Mouse (Mus musculus): ENCODE data around the gene Slc39a8. TPM values are rescaled to one million over a fixed set of nuclear protein-coding genes. Genes with fewer than 3 reads are reported as not detected.
A peak's percentile ranks its signal among the peaks of the same experiment; 100 is the strongest.

Gene Slc39a8
- polyA plus RNA-seq (2014; fragmentation: Nextera tagmentation; extraction: Ambion mirVana) = 16.0 and 17.8 TPM in 2 replicates

DNA sequence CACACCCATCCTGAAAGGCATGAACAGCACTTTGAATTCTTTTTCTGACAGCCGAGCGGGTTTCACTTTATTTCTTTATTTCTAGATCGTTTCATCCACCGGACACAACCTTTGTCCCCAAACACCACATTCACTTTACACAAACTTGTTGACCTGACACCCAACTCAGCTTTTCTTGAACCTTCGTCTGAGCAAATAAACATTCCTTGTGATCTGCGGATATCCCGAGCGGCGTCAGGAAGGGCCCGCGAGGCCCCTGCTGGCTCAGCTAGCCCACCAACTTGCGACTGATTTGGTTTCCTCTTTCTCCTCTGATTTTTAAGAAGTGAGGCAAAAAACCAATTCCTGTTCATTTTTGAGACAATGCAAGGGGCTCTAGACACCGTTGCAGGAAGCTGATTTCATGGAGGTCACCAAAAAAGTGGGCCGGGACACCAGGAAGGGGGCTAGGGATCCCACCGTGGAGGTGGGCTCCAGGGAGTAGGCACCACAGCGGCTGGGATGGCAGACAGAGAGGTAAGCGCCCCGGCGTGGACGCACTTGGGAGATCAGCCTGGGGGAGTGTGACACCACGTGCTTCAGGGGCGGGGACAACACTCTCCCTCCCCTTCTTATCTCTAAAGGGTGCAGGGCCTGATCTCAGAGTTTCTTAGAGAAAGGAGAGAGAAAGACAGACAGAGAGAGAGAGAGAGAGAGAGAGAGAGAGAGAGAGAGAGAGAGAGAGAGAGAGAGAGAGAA, at the start of gene Slc39a8:
Slc39a8 (plus strand) TSS at position 264 of the 738 bp plus-strand sequence.
- WGBS = 2% methylated on average over 22 of the region's 22 CpGs
- ATAC-seq (ENCODE audit: insufficient number of reproducible peaks, insufficient read depth, low FRiP score, low read depth) = peak; percentile 92
- peaks cover 0 to 13% of the 10 kb centered on the region in 2 experiments; a peak in 3 of 4 replicates for H3K4me1 ChIP-seq (ENCODE audit: control insufficient read depth in 2 of 2, insufficient read depth in 2 of 2, low read length in 2 of 2)

DNA sequence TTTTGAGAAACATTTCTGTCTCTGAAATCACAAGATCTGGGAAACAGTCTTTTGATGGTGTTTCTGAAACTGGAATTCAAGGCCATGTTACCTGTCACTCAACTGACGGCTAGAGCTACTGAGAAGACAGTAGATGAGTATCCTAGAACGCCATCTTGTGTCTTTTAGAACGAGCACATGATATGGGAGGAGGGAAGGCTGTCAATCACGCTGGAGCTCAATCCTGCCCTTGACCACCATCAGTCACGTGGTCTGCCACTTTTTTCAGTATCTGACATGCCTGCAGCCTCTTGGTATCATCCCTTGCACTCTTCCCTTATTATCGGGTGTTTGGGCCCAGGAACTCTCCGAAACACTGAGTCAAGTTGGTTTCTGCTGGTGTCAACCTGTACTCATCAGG, 40.0 kb upstream of the Slc39a8 start:
- 77% methylated on average over 7 of the region's 7 CpGs for WGBS
- no peak overlapping the region for H3K27ac ChIP-seq (replicated peaks in 1 of 2; ENCODE audit: control insufficient read depth in 1 of 2, insufficient read depth in 1 of 2, low read depth in 2 of 2, low read length in 2 of 2)
- no peak overlapping the region for H3K4me3 ChIP-seq (ENCODE audit: control insufficient read depth in 1 of 2, insufficient read depth in 1 of 2, low read depth in 1 of 2, low read length in 2 of 2)
- no peak overlapping the region for H3K9ac ChIP-seq (ENCODE audit: low read length)
- no peaks in the 10 kb centered on the region for H3K27me3 ChIP-seq (ENCODE audit: control insufficient read depth, insufficient read depth, low read length)
- no peaks in the 10 kb centered on the region for H3K9me3 ChIP-seq (ENCODE audit: control insufficient read depth, low read length)
- H3K4me2 ChIP-seq (ENCODE audit: low read length) = no peak overlapping the region
- ATAC-seq (ENCODE audit: insufficient number of reproducible peaks, insufficient read depth, low FRiP score, low read depth) = no peak
- H3K36me3 ChIP-seq (ENCODE audit: control insufficient read depth, insufficient read depth, low read length) = no peaks in the 10 kb centered on the region
- H3K4me1 ChIP-seq (ENCODE audit: control insufficient read depth in 2 of 2, insufficient read depth in 2 of 2, low read length in 2 of 2) = no peaks in the 10 kb centered on the region

More for the DNA sequence above, at the start of gene Slc39a8:
- Histone ChIP-seq H3K27me3 (ENCODE audit: control insufficient read depth, insufficient read depth, low read length) (peaks cover 4% of the 10 kb centered on the region; the same call in 1 of the 2 replicates), H3K27ac (replicated peaks in 1 of 2; ENCODE audit: control insufficient read depth in 1 of 2, insufficient read depth in 1 of 2, low read depth in 2 of 2, low read length in 2 of 2) (peak within 1 kb of the TSS; percentile 68 to 79), H3K4me3 (ENCODE audit: control insufficient read depth in 1 of 2, insufficient read depth in 1 of 2, low read depth in 1 of 2, low read length in 2 of 2) (peak within 1 kb of the TSS; percentile 63 to 87), H3K4me2 (ENCODE audit: low read length) (peak within 1 kb of the TSS; percentile 80), H3K9ac (ENCODE audit: low read length) (peak within 1 kb of the TSS; percentile 73), H3K36me3 (ENCODE audit: control insufficient read depth, insufficient read depth, low read length) (no peaks in the 10 kb centered on the region), H3K9me3 (ENCODE audit: control insufficient read depth, low read length) (no peaks in the 10 kb centered on the region)

DNA sequence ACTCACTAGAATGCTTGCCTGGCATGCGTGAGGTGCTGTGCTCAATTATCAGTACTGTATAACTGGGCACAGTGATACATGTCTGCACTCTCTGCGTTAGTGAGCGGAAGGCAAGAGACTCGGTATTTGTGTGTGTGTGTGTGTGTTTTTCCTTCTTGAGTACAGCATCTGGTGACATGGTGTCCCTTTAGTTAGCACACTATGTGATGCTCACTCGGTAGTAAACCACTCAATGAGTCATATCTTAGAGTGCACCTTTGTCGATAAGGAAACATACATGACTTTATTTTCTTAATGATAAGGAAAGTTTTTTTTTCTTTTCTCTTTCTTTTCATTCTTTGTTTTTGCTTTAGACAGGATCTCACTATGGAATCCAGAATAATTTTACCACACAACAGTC, 29.0 kb upstream of the Slc39a8 start:
- no peaks in the 10 kb centered on the region for H3K4me1 ChIP-seq (ENCODE audit: control insufficient read depth in 2 of 2, insufficient read depth in 2 of 2, low read length in 2 of 2)
- no peak overlapping the region for H3K4me3 ChIP-seq (ENCODE audit: control insufficient read depth in 1 of 2, insufficient read depth in 1 of 2, low read depth in 1 of 2, low read length in 2 of 2)
- no peak for ATAC-seq (ENCODE audit: insufficient number of reproducible peaks, insufficient read depth, low FRiP score, low read depth)
- no peaks in the 10 kb centered on the region for H3K27me3 ChIP-seq (ENCODE audit: control insufficient read depth, insufficient read depth, low read length)
- H3K36me3 ChIP-seq (ENCODE audit: control insufficient read depth, insufficient read depth, low read length) = no peaks in the 10 kb centered on the region
- H3K9ac ChIP-seq (ENCODE audit: low read length) = no peak overlapping the region
- H3K9me3 ChIP-seq (ENCODE audit: control insufficient read depth, low read length) = no peaks in the 10 kb centered on the region
- no peak overlapping the region for H3K4me2 ChIP-seq (ENCODE audit: low read length)
- H3K27ac ChIP-seq (replicated peaks in 1 of 2; ENCODE audit: control insufficient read depth in 1 of 2, insufficient read depth in 1 of 2, low read depth in 2 of 2, low read length in 2 of 2) = no peak overlapping the region
- 71% methylated on average over 6 of the region's 6 CpGs for WGBS

DNA sequence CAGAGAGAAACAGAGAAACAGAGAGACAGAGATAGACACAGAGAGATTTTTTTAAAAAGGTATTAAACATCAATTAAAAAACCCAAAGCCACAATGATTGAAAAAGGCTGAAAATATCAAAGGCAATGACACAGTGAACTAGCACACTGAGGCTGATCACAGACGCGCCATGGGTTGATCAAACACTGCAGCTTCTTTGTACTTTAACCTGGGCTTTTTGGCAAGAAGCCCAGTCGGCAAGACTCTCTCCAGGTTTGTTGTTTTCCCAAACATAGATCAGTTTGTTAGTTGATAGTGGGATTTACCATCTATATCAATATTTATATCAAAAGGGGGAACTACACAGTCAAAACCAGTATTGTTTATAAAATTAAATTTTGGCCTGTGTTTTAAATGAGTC, 26.8 kb upstream of the Slc39a8 start:
- WGBS = 67% methylated on average over 3 of the region's 3 CpGs
- no peak overlapping the region for H3K4me2 ChIP-seq (ENCODE audit: low read length)
- H3K9ac ChIP-seq (ENCODE audit: low read length) = no peak overlapping the region
- no peaks in the 10 kb centered on the region for H3K27me3 ChIP-seq (ENCODE audit: control insufficient read depth, insufficient read depth, low read length)
- H3K4me1 ChIP-seq (ENCODE audit: control insufficient read depth in 2 of 2, insufficient read depth in 2 of 2, low read length in 2 of 2) = no peaks in the 10 kb centered on the region
- H3K4me3 ChIP-seq (ENCODE audit: control insufficient read depth in 1 of 2, insufficient read depth in 1 of 2, low read depth in 1 of 2, low read length in 2 of 2) = no peak overlapping the region
- no peak overlapping the region for H3K27ac ChIP-seq (replicated peaks in 1 of 2; ENCODE audit: control insufficient read depth in 1 of 2, insufficient read depth in 1 of 2, low read depth in 2 of 2, low read length in 2 of 2)
- no peaks in the 10 kb centered on the region for H3K36me3 ChIP-seq (ENCODE audit: control insufficient read depth, insufficient read depth, low read length)
- ATAC-seq (ENCODE audit: insufficient number of reproducible peaks, insufficient read depth, low FRiP score, low read depth) = no peak
- no peaks in the 10 kb centered on the region for H3K9me3 ChIP-seq (ENCODE audit: control insufficient read depth, low read length)

DNA sequence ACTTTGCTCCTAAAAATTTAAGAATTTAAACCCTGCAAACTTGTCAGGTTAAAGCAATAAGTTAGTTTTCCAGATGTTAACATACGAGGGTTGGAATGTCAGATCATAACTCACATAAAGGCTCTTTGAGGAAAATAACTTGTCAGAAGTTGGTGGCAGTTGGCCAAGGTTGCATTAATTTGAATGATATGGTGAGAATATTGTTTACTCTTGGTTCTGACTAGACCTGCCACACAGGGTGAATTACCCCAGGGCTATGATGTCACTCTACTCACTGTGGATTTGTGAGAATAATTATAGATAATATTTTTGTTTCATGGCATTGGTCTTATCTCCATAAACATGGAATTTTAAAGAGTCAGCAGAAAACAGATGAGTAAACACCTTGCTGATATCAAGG, 26.4 kb upstream of the Slc39a8 start:
- Histone ChIP-seq H3K4me1 (ENCODE audit: control insufficient read depth in 2 of 2, insufficient read depth in 2 of 2, low read length in 2 of 2) (no peaks in the 10 kb centered on the region), H3K27me3 (ENCODE audit: control insufficient read depth, insufficient read depth, low read length) (no peaks in the 10 kb centered on the region), H3K4me2 (ENCODE audit: low read length) (no peak overlapping the region), H3K9ac (ENCODE audit: low read length) (no peak overlapping the region), H3K9me3 (ENCODE audit: control insufficient read depth, low read length) (no peaks in the 10 kb centered on the region), H3K36me3 (ENCODE audit: control insufficient read depth, insufficient read depth, low read length) (no peaks in the 10 kb centered on the region), H3K4me3 (ENCODE audit: control insufficient read depth in 1 of 2, insufficient read depth in 1 of 2, low read depth in 1 of 2, low read length in 2 of 2) (no peak overlapping the region), H3K27ac (replicated peaks in 1 of 2; ENCODE audit: control insufficient read depth in 1 of 2, insufficient read depth in 1 of 2, low read depth in 2 of 2, low read length in 2 of 2) (no peak overlapping the region)
- 58% methylated on average over 1 of the region's 1 CpGs for WGBS
- no peak for ATAC-seq (ENCODE audit: insufficient number of reproducible peaks, insufficient read depth, low FRiP score, low read depth)

DNA sequence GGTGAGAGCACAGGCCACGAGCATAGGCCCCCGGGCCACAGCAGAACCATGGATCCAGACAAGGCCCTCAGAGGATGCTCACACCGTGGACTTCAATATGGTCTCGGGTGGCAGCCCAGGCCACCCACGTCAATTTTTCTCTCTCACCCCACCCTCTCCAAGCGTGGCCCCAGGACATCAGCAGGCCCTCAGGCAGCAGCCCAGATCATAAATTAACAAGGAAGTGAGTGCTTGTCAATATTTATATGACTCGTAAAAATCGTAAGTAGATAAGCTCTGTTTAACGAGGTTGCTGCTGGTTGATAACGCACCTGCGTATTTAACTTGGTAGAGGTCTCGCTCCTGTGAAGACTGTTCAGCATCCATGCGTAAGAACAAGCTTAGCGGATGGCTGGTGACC, 10.4 kb upstream of the Slc39a8 start:
- no peak overlapping the region for H3K4me3 ChIP-seq (ENCODE audit: control insufficient read depth in 1 of 2, insufficient read depth in 1 of 2, low read depth in 1 of 2, low read length in 2 of 2)
- no peak overlapping the region for H3K4me2 ChIP-seq (ENCODE audit: low read length)
- WGBS = 87% methylated on average over 14 of the region's 14 CpGs
- H3K9ac ChIP-seq (ENCODE audit: low read length) = no peak overlapping the region
- no peaks in the 10 kb centered on the region for H3K9me3 ChIP-seq (ENCODE audit: control insufficient read depth, low read length)
- ATAC-seq (ENCODE audit: insufficient number of reproducible peaks, insufficient read depth, low FRiP score, low read depth) = no peak
- no peaks in the 10 kb centered on the region for H3K27me3 ChIP-seq (ENCODE audit: control insufficient read depth, insufficient read depth, low read length)
- H3K36me3 ChIP-seq (ENCODE audit: control insufficient read depth, insufficient read depth, low read length) = no peaks in the 10 kb centered on the region
- no peak overlapping the region for H3K27ac ChIP-seq (replicated peaks in 1 of 2; ENCODE audit: control insufficient read depth in 1 of 2, insufficient read depth in 1 of 2, low read depth in 2 of 2, low read length in 2 of 2)
- no peaks in the 10 kb centered on the region for H3K4me1 ChIP-seq (ENCODE audit: control insufficient read depth in 2 of 2, insufficient read depth in 2 of 2, low read length in 2 of 2)

DNA sequence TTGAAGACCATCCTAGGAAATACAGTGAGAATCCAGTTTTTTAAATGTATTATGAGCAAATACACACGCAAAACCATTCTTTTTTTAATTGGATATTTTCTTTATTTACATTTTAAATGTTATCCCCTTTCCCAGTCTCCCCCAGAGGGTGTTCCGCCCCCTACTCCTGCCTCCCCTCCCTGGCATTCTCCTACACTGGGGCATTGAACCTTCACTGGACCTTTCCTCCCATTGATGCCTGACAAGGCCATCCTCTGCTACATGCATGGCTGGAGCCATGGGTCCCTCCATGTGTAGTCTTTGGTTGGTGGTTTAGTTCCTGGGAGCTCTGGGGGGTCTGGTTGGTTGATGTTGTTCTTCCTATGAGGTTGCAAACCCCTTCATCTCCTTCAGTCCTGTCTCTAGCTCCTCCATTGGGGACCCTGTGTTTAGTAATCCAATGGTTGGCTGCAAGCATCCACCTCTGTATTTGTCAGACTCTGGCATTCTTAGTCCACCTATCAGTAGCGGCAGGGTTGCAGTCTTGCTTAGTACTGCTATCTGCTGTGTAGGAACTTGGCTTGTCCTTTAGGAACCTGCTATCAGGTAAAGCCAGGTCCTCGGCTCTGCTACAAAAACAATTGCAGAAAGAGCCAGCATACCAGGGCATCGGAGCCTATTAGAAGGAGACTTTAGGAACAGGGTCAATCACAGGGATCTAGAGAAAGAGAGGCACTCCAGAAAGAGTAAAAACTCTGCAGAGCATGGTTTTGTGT, 8.9 kb upstream of the Slc39a8 start:
- no peaks in the 10 kb centered on the region for H3K9me3 ChIP-seq (ENCODE audit: control insufficient read depth, low read length)
- no peaks in the 10 kb centered on the region for H3K36me3 ChIP-seq (ENCODE audit: control insufficient read depth, insufficient read depth, low read length)
- no peak for ATAC-seq (ENCODE audit: insufficient number of reproducible peaks, insufficient read depth, low FRiP score, low read depth)
- H3K4me2 ChIP-seq (ENCODE audit: low read length) = no peak overlapping the region
- H3K4me1 ChIP-seq (ENCODE audit: control insufficient read depth in 2 of 2, insufficient read depth in 2 of 2, low read length in 2 of 2) = no peaks in the 10 kb centered on the region
- WGBS = 69% methylated on average over 5 of the region's 5 CpGs
- H3K27ac ChIP-seq (replicated peaks in 1 of 2; ENCODE audit: control insufficient read depth in 1 of 2, insufficient read depth in 1 of 2, low read depth in 2 of 2, low read length in 2 of 2) = no peak overlapping the region
- no peak overlapping the region for H3K9ac ChIP-seq (ENCODE audit: low read length)
- H3K4me3 ChIP-seq (ENCODE audit: control insufficient read depth in 1 of 2, insufficient read depth in 1 of 2, low read depth in 1 of 2, low read length in 2 of 2) = no peak overlapping the region
- H3K27me3 ChIP-seq (ENCODE audit: control insufficient read depth, insufficient read depth, low read length) = no peaks in the 10 kb centered on the region
